Mouse (Mus musculus) thymus, adult 2 months (tissue): ENCODE measurements at regions not wholly inside any gene's neighbourhood (a gene's known extent, or its start where the extent isn't known, plus 50 kb on each side); places are given as distances from the start of the nearest gene placed in this dataset.

Source experiments
- DNase-seq: peaks from one replicate; pipeline ENCODE4 v3.0.0; 2021
- H3K27ac ChIP-seq: fragments of 200-500 bp; 2 replicates; pipeline ENCODE4 v1.5.1; 2012; ENCODE audit warnings: low read length, control low read depth; ENCODE audit not compliant: control insufficient read depth, insufficient read depth
- H3K27me3 ChIP-seq: fragments of 200-500 bp; 2 replicates; pipeline ENCODE4 v1.6.1; 2012; ENCODE audit warnings: mild to moderate bottlenecking, low read length, moderate library complexity, mixed read lengths; ENCODE audit not compliant: control insufficient read depth, insufficient read depth
- H3K36me3 ChIP-seq: fragments of 200-500 bp; 2 replicates; pipeline ENCODE4 v1.6.1; 2012; ENCODE audit warnings: mild to moderate bottlenecking, low read length, moderate library complexity; ENCODE audit not compliant: control insufficient read depth, insufficient read depth
- H3K4me1 ChIP-seq: fragments of 200-500 bp; replicated peaks from 2 replicates; pipeline ENCODE4 v1.6.1; 2012; ENCODE audit warnings: low read length; ENCODE audit not compliant: control insufficient read depth, insufficient read depth
- H3K4me3 ChIP-seq: fragments of 200-500 bp; 2 replicates; pipeline ENCODE4 v1.5.1; 2012; ENCODE audit warnings: mild to moderate bottlenecking, low read length, control low read depth, moderate library complexity; ENCODE audit not compliant: control insufficient read depth, insufficient read depth
- CTCF ChIP-seq: fragments of 200-500 bp; IDR thresholded peaks from 2 replicates; pipeline ENCODE4 v1.5.1; 2012; ENCODE audit warnings: mild to moderate bottlenecking, control low read depth, low read length, moderate library complexity, borderline replicate concordance; ENCODE audit not compliant: control insufficient read depth, poor library complexity, insufficient read depth; ENCODE audit errors: extremely low read depth
- POLR2A ChIP-seq: fragments of 200-500 bp; IDR thresholded peaks from 2 replicates; pipeline ENCODE4 v1.6.1; 2012; ENCODE audit warnings: mild to moderate bottlenecking, low read length, control low read depth, moderate library complexity; ENCODE audit not compliant: control insufficient read depth, poor library complexity, insufficient read depth; ENCODE audit errors: extremely low read depth
- WGBS: fragments of 180-500 bp; shearing (Covaris S2); methylation state at CpG from one replicate; pipeline ENCODE4 v1.1.7; 2018; 5-methylcytosine and 5-hydroxymethylcytosine counted together

- Histone ChIP-seq H3K27ac (no peak overlapping the region), H3K36me3 (no peaks in the 10 kb centered on the region), H3K27me3 (no peaks in the 10 kb centered on the region), H3K4me3 (no peak overlapping the region), H3K4me1 (peaks cover 29% of the 10 kb centered on the region)
- WGBS = 96% methylated on average over 14 of the region's 14 CpGs
- no peak for TF ChIP-seq CTCF
- no peak for DNase-seq
Measured at GRCm38 (mm10) chr6:99899704-99900103, 173.5 kb upstream of the Prok2 start.

GRCm38 (mm10) chr6:99898077-99898476, 171.9 kb upstream of the Prok2 start:
- H3K27ac ChIP-seq = no peak overlapping the region
- no peaks in the 10 kb centered on the region for H3K27me3 ChIP-seq
- 15% methylated on average over 2 of the region's 2 CpGs for WGBS
- no peaks in the 10 kb centered on the region for H3K36me3 ChIP-seq
- no peak overlapping the region for H3K4me3 ChIP-seq
- DNase-seq = no peak
- H3K4me1 ChIP-seq = peaks cover 25% of the 10 kb centered on the region
- TF ChIP-seq POLR2A (no peak), CTCF (no peak)

GRCm38 (mm10) chr6:99895558-99895957, 169.4 kb upstream of the Prok2 start:
- Histone ChIP-seq H3K27me3 (no peaks in the 10 kb centered on the region), H3K27ac (no peak overlapping the region), H3K36me3 (no peaks in the 10 kb centered on the region), H3K4me1 (peaks cover 23% of the 10 kb centered on the region), H3K4me3 (no peak overlapping the region)
- TF ChIP-seq CTCF (no peak), POLR2A (no peak)
- WGBS = 92% methylated on average over 4 of the region's 4 CpGs
- no peak for DNase-seq

GRCm38 (mm10) chr6:99893936-99894335, 167.7 kb upstream of the Prok2 start:
- WGBS = 59% methylated on average over 4 of the region's 4 CpGs
- H3K4me3 ChIP-seq = no peak overlapping the region
- no peak for TF ChIP-seq POLR2A
- no peak for TF ChIP-seq CTCF
- DNase-seq = no peak
- no peaks in the 10 kb centered on the region for H3K36me3 ChIP-seq
- H3K4me1 ChIP-seq = peaks cover 23% of the 10 kb centered on the region
- H3K27ac ChIP-seq = no peak overlapping the region
- no peaks in the 10 kb centered on the region for H3K27me3 ChIP-seq

- Histone ChIP-seq H3K4me3 (no peak overlapping the region), H3K27ac (no peak overlapping the region), H3K4me1 (peaks cover 18% of the 10 kb centered on the region), H3K36me3 (no peaks in the 10 kb centered on the region), H3K27me3 (no peaks in the 10 kb centered on the region)
- WGBS = 92% methylated on average over 9 of the region's 9 CpGs
- no peak for DNase-seq
- TF ChIP-seq POLR2A = no peak
- TF ChIP-seq CTCF = no peak
Measured at GRCm38 (mm10) chr6:99892204-99892603, 166.0 kb upstream of the Prok2 start.

GRCm38 (mm10) chr6:99891790-99892189, 165.6 kb upstream of the Prok2 start:
- no peak for TF ChIP-seq POLR2A
- no peak for TF ChIP-seq CTCF
- no peak for DNase-seq
- no peak overlapping the region for H3K27ac ChIP-seq
- H3K4me1 ChIP-seq = peaks cover 17% of the 10 kb centered on the region
- no peaks in the 10 kb centered on the region for H3K36me3 ChIP-seq
- 21% methylated on average over 2 of the region's 2 CpGs for WGBS
- H3K27me3 ChIP-seq = no peaks in the 10 kb centered on the region
- H3K4me3 ChIP-seq = no peak overlapping the region

DNA sequence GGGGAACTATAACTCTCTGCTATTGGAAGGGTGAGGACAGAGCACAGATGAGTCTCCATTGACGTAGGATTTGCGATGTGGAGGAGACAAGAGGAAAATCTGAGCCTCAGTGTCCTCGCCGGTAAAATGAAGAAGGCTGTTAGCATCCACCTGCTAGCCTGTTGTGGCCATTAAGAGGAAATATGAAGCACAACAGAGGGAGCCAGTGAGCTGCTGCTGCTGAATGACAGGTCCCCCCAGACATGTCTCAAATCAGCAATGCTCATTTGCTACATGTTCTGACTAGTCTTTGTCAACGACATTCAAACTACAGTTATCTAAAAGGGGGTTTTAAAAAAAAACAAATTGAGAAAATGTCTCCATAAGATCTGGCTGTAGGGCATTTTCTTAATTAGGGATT, 164.6 kb upstream of the Prok2 start:
- Histone ChIP-seq H3K4me1 (peaks cover 16% of the 10 kb centered on the region), H3K27me3 (no peaks in the 10 kb centered on the region), H3K27ac (no peak overlapping the region), H3K4me3 (no peak overlapping the region), H3K36me3 (no peaks in the 10 kb centered on the region)
- 81% methylated on average over 5 of the region's 5 CpGs for WGBS
- DNase-seq = no peak
- TF ChIP-seq POLR2A (no peak), CTCF (no peak)
